Mouse (Mus musculus) activated CD4-positive, CD25-positive, alpha-beta regulatory T cell, adult 4 months (primary cell): ENCODE measurements around the gene Ankrd2. TPM values are rescaled to one million over a fixed set of nuclear protein-coding genes. Genes with fewer than 3 reads are reported as not detected.
"Not testable (repeated sequence)": the region's sequence is repeated elsewhere in the genome, so short reads cannot be mapped to it uniquely, and the experiment has no call there.

Experiments
- ATAC-seq: one replicate; pipeline ENCODE4 v1.8.0; 2017
- polyA plus RNA-seq, 2 experiments: library from polyadenylated mRNA; unstranded; fragments of 100-300 nt; shearing (Covaris generic); gene quantifications; one replicate each; pipeline ENCODE4 v1.2.1; 2017

The Ankrd2 gene
- polyA plus RNA-seq, 2 experiments from 2014 or later = not detected

DNA sequence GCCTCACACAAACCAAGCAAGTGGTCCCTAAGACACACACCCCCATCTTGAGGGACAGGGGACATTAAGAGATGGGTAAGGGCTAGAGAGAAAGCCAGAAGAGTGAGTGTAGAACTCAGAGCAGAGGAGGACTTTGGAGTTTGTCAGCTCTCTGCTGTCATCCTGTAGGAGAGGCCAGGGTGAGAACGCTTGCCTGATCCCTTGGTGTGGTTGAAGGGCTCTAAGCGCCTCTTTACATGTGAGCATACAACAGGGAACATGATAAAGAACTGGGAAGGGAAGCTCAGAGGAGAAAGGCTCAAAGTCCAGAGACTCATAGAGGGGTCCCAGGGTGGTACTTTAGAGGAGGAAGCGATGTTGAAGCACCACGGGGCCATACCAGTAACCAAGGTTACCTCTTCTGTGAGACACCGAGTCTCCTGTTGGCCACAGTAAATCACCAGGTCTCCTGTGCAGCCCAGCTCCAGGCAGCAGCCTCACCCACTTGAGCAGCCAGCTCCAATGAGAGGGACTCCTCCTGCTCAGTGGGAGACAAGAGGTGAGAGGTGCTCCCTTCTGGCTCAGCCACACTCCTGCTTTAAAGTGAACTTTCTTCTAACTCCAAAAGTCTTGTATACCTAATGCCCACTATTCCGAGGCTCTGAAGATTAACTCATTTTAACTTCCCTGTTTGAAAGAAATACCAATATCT, 21.1 kb downstream of the Ankrd2 start:
- no peak for ATAC-seq

DNA sequence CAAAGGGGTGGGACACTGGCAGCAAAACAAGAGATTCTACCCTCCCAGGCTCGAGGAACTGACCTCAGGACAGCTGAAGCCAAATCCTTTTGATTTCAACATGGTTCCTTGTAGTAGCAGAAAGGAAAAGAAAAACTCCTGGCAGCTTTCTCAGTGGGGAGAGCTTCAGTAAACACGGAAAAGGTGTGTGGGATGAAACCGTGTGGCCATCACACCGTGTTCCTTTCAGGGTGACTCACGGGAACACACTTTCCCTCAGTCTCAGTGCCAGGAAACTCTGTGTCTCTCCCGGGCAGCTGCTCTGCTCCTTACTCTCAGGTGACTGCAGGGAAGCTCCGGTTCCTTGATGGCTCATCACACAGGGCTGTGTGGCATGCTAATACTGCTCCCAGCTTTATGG, 22.6 kb downstream of the Ankrd2 start:
- ATAC-seq = no peak

DNA sequence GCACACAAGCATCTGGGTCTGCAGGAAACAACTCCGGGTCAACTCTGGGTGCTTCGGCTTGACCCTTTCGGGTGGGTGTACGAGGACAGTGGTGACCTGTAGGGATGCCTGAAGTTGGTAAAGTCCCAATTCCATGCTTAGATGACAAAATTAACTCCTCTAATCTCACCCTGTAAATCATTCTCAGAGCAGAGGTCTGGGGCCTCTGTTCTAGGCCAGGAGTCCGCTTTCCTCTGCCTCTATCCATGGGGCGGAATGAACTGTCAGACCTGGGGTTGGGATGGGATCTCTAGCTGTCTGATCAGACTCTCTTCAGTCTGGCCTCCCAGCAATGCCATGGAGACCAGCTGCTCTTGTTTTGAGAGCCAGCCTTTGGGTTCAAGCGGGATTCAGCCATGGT, 25.6 kb downstream of the Ankrd2 start:
- no peak for ATAC-seq

DNA sequence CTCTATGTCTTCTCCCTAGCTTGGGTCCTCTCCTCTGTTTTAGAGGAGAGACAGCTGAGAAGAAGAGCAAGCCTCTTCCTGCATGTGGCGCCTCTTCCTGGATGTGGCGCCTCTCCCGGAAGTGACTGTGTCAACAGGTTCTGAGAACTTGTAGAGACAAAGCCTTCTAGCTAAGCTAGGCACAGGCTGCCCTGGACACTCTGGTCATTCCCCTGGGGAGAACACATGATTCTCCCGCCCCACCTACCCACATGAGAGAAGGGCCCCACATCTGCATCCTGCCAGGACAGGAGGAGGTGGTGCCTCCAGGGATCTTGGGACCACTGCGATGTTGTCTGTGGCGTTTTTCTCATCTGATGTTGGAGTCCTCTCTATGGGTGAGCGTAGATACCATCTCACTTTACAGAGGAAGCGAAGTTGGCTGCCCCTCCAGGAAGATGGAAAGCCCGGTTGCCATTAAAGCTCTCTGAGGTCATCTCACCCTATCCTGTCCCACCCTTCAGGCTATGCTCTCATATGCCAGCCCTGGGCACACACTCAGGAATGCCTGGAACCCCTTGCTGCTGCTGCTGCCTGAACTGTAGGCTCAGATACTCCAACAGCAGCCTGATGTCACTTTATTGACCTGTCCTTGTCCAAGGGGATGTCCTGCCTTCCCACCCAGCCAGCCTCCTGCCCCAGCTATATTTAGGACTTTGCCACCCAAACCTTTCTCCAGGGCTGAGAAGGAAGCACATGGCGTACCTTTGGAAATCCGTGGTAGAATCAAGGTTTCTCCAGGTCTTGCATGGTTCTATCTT, 32.8 kb downstream of the Ankrd2 start:
- ATAC-seq = no peak

DNA sequence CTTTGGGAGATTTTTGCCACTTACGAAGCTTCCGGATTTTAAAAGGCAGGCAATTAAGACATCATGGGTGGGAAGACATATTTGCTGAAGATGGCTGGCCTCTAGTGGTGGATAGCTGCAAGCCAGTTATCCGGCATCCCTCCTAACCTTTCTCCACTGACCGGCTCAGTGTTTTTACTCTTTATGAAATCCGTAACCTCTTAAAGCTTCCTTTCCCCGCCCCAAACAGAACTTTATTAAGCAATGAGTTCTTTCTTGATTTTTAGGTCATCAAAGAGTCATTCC, 33.4 kb downstream of the Ankrd2 start:
- no peak for ATAC-seq

DNA sequence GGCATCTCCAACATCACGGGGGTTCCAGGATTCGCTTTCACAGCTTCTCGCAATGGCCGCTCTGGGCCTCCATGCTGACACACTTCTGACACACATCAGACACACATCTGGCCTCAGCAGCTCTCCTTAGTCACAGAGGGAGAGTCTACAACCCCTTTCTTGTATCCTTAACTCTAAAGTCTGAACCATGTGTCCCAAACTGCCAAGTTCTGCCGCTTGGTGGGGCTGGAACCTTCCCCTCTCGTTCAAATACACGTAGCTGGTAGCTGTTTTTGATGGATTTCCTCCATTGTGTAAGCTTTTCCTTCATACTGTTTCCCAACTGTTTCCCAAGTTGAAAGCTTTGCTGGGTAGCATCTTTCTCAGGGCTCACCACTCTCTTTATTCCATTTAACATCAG, 35.4 kb downstream of the Ankrd2 start:
- no peak for ATAC-seq

DNA sequence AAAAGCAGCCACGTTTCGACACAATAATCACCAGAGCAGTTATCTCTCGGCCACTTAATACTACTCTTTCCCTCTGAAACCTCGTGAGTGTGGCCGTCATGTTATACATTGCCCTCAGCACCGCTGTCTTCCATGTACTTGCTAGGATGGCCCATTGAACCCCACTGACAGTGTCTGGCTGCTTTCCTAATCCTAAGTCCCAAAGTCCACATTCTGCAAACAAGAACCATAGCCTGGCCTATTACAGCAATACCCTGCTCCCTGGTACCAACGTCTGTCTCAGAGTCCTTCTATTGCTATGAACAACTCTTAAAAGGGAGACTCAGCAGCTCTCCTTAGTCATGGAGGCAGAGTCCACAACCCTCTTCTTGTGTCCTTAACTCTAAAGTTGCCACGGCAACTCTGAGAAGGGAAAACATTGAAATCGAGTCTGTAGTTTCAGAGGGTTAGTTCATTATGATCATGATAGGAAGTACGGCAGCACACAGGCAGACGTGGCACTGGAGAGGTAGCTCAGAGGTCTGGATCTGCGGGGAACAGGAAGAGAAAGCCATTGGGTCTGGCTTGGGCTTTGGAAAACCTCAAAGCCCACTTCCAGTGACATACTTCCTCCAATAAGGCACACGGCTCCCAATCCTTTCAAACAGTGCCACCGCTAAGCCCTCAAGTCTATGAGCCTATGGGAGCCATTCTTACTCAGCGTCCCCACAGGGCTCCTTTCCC, 36.2 kb downstream of the Ankrd2 start:
- ATAC-seq = no peak

DNA sequence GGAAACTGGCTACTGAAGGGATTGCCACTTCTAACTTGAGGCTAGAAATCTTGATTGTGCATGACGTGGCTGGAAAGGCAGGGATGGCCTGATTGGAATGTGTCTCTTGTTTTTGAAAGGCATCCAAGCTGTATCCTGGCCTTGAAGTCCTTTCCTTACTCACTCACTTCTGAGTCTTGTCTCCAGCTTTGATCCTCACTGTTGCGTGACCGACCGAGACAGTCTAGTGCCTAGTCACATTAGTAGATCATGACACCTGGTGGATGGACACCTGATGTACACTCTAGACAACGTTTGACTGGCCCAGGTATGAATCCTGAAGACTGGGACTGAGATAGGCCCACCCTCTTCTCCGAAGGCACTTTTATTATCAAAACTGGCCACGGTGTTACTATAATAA, 37.0 kb downstream of the Ankrd2 start:
- ATAC-seq = no peak

DNA sequence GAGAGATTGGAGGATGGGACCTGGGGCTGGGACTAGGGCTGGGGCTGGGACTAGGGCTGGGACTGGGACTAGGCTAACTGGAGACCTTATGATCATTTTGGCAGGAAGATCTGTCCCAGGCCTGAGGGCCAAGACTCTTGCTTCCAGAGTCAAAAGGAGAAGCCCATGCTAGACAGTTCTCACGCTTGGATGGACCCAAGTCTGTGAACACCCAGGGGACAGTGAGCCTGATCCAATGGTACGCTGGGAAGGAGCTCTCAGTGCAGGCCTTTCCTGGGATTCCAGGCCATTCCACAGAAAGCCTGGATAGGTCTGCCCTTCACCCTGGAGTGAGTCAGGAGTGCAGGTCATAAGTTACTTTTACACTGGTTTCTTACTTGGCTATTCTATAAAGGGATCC, 39.3 kb downstream of the Ankrd2 start:
- ATAC-seq = no peak

DNA sequence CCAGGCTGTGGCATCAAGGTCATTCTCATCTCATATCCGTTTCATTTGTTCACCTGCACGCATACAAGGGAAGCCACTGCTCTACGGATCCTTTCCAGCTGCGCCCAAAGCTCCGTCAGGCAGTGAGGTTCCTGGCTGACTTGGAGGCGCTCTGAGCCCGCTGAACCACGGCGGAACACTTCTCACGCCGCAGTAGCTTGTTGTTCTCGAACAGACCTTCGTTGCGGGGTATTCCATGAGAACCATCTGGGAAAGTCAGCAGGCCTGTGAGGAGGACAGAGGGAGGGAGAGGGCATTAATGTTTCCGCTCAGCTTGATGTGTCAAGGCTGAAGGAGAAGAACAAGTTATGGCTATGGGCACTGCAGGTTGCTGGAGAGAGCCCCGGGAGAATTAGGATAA, 40.2 kb downstream of the Ankrd2 start:
- no peak for ATAC-seq

DNA sequence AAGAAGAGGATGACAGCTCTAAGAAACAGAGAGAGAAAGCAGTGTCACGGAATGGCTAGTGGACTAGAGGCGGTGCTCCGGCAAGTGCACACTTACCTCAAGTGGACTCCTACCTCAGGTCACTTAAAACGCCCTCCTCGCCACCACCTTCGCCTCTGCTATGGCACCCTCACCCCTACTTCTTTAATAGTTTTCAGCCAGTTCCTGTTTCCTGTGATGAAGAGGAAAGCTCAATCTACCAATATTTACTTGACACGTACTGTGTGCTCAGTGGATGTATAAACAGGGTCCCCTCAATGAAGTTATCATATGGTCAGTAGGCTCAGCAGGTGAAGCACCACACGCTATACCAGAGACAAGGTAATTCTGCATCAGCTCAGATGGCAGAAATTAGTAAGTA, 42.8 kb downstream of the Ankrd2 start:
- no peak for ATAC-seq

DNA sequence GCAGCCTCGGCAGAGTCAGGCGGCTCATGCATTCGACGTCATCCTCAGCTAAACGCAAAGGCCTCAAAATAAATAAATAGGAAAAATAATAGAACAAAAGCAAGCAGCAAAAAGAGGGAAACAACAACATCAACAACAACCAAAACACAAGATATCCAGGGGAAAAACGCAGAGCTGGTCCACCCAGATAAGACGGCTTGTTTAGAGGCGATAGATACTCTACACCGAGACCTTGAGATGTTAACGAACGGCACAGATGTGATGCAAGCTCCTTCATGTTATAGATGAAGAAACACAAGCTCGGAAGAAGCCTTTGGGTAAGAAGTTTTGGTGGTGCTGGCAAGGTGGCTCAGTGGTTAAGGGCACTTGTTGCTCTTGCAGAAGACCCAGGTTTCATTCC, 43.2 kb downstream of the Ankrd2 start:
- no peak for ATAC-seq

DNA sequence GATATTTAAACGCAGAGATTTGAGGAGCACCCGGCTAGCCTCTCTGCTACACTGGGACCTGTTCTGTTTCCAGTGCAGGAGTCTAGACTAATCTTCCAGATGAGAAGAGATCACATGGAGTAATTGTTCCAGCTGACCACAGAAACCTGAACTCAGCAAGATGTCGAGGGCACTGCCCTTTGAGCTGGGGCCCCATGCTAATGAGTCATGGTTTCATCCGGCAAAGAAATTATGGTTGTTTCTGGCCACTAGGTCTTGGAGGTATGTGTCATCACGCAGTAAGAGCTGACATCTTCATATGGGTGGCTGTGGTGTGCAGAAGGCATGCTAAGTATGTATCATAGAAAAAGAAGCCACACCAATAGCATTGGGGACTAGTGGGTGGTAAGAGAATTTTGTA, 44.1 kb downstream of the Ankrd2 start:
- ATAC-seq = no peak

DNA sequence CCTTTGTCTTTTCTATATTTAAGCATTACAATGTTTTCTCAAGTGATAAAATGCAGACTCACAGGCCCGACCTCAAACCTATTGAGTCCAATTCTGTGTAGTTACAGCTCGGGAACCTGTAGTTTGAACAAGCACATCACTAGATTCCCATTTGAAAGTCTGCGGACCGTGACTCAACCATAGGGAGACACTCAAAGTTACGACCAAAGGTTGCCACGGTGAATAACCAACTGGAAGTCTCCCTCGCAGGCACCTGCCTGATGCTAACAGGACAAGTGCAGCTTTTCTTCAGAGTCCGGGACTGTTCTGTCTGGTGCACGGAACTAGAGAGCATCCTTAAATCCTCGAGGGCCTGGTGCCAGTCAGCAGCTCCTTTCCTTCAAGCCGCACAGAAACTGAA, 44.7 kb downstream of the Ankrd2 start:
- no peak for ATAC-seq

DNA sequence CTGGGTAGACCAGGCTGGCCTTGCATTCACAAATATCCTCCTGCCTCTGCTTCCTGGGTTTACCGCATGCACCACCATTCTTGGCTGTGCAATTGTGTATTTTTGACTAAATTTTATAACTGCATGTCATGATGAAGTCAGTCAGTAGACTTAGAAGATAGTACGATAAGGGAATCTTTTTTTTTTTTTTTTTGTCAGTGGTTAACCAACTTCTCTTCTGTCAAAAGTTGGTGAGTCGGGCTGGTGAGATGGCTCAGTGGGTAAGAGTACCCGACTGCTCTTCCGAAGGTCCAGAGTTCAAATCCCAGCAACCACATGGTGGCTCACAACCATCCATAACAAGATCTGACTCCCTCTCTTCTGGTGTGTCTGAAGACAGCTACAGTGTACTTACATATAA, 45.8 kb downstream of the Ankrd2 start:
- ATAC-seq = not testable (repeated sequence)

DNA sequence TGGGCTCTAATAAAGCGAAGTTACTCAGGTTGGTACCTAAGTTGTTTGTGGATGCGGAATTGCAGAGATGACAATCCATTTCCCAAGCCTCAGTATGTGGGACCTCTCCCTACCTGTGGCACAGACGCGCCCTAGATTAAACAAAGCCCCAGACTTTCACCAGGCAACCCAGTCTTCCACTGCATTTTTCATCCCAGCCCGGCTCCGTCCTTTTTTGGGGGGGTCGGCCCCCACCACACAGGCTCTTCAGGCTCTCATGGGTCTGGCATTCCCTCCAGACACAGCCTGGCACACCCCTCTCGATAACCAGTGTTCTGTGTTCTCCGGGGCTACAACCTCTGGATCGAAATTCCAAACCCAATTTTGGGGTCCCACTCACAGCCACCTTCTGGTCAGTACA, 49.9 kb downstream of the Ankrd2 start:
- ATAC-seq = no peak

DNA sequence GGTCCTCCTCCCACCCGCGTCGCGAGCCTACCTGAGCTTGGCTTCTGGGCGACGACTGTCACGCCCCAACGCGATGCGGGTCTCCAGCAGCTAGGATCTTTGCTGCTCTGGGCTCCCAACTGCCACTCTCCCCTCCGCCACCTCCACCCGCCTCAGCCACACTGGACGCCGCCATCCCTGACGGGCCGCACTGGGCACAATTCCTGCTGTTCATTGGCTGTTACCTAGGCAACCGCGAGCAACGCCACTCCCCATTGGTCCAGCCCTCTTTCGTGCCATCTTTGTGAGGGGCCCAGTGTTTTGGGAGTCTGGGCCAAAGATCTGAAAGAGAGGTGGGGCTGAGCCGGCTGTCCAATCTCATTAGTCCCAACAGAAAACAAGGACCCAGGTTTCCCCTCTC, 50.4 kb downstream of the Ankrd2 start, which contains the start of gene Morn4:
Gene Morn4 (minus strand): TSS at position 192 of the 400 bp plus-strand sequence.
- no peak for ATAC-seq

DNA sequence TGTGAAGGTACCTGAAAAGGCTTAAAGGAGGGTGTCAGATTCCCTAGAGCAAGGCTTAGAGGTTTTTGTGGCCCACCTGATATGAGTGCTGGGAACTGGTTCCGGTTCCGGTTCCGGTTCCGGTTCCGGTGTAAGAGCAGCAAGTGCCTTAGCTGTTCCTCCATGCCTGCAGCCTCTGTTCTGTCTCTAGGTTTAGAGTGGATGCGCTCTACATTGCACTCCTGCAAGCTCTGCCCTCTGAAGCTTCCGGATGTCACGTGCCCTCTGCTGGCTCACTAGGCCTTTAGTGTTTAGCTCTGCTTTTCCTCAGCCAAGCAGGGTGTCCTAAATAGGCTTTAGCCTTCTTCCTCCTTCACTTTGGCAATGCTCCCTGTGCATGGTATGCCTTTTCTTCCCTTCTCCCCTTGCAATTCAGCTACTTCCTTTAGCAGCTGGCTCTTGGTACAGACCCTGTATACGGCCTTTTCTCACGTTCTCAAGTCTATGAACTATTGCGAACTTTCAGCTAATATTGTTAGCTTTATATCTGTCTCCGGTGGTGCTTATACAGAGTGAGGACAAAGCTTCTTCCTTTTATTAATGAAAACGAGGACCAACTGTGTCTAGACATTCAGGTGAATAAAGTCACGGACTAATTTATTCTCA, 53.4 kb downstream of the Ankrd2 start:
- ATAC-seq = peak; percentile 47

DNA sequence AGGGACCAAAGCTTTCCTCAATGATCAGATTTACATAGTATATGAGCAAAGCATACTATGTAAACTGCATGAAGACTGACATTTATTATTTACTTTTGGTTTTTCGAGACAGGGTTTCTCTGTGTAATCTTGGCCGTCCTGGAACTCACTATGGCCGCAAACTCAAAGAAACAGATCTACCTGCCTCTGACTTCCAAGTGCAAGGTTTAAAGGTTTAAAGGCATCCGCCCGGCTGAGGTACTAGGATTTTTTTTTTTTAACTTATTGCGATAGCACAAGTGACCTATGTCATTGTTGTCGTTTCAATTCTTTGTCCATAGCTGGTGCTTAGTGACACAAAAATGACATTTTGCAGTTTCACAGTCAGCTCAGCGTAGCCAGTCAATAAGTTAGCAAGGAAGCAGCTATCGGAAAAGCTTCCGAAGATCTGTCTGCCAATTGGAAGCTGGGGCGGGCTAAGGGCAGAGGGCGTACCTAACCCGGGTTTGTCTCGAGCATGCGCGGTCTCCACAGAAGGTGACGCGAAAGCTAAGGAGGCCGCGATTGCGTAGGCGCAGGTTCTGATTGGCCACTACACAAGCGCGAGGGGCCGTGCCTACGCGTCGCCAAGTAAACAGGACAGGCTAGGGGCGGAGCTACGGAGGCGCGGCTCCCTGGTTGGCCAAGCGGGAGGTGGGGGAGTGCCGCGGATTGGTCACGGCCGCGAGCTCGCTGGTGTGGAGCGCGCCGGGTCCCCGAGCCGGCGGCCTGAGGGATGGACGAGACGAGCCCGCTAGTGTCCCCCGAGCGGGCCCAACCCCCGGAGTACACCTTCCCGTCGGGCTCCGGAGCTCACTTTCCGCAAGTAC, 54.2 kb downstream of the Ankrd2 start, which contains the start of gene Pi4k2a:
Gene Pi4k2a (plus strand): TSS at position 723 of the 848 bp plus-strand sequence.
- peak; percentile 91 for ATAC-seq

DNA sequence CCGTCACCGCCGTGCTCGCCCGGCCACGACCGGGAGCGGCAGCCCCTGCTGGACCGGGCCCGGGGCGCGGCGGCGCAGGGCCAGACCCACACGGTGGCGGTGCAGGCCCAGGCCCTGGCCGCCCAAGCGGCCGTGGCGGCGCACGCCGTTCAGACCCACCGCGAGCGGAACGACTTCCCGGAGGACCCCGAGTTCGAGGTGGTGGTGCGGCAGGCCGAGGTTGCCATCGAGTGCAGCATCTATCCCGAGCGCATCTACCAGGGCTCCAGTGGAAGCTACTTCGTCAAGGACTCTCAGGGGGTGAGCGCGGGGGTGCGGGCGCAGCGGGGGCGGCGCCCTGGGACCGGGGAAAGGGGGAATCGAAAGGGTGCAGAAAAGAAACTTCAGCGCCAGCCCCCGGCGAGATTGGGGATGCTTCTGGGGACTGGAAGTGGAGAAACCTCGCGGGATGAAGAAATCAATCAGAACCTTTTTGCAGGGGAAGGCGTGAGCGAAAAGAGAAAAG, 54.9 kb downstream of the Ankrd2 start:
- peak; percentile 1 for ATAC-seq
